Mouse (Mus musculus): ENCODE data around the gene Olfr661.

Gene Olfr661

DNA sequence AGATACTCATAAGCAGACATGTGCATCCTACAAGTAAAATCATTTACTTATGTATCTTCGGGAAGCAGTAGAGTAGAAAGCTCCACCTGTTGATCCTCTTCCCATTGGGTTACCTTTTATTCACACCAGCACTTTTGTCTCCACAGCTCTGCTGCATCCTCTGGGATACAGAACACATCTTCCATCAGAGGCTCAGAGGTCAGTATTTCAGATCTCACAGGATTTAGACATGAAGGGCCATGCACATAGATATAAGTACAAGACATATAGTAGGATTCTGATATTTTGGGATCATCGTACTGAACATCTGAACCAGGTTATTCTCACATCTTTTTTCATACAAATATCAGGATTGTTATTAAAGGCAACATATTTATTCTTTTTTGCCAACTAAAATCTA is at the start of gene Olfr661:
Olfr661 (plus strand) TSS at position 301 of the 400 bp plus-strand sequence.
- no peak for DNase-seq (ENCODE audit: low spot score)

DNA sequence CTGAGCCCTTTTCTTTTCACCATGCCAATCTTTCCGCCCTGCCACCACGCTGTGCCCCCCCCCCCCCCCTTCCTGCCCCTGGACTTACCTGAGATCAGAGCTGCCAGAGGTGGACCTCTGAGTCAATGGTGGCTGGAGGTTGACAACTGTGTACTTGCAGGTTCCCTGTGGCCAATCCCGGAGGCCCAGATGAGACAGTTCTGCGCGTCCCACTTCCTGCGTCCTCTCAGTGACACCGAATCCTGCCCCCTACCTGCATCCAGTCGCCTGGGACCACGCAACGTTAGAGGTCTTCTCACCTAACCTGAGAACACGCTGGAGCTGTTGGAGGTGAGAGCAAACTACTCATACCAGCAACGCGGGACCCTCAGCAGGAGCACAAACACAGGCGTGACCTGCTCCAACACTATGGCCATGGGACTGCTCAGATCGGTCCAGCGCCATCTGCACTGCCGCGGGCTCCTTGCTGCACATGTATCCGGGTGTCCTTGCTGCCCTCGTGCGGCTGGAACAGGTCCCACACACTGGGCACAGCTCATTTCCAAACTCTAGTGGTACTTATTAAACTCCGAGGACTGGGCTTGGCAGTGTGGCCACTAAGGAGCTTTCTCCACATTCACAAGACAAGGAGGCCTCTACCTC is 39.3 kb upstream of the Olfr661 start, which contains the start of gene Olfr658:
Olfr658 (minus strand) TSS at position 465 of the 642 bp plus-strand sequence.
- DNase-seq (ENCODE audit: low spot score), result peak; percentile 5

DNA sequence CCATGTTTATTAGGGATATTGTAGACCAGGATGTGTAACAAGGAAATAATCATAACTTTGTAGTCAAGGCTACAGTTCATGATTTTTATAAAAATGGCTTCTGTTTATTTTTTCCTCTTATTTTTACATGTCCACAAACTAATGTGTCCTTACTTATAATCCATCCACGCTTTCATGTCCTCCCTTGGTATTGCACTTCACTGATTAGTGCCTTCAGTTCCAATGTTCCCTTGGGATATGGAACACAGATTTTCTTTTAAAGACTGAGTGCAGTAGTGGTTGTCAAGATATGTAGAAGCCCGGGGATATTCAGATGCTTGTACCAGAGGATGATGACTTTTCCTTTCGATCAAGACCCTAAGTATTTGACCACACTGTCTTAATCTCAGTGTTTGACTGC is 19.8 kb upstream of the Olfr661 start, which contains the start of gene Olfr659:
Olfr659 (plus strand) TSS at position 301 of the 400 bp plus-strand sequence.
- DNase-seq (ENCODE audit: low spot score), result no peak

Measured in testis, postnatal 14 days (tissue).